Mouse (Mus musculus) brain, embryonic 14.5 days (tissue): ENCODE measurements around the gene H2-Aa.

Experiments used
- CTCF ChIP-seq: fragments of 200-500 bp; IDR thresholded peaks from 2 replicates; pipeline ENCODE4 v1.5.1; 2012; ENCODE audit warnings: inconsistent platforms, mild to moderate bottlenecking, moderate library complexity, borderline replicate concordance; ENCODE audit not compliant: insufficient read depth, insufficient read length; ENCODE audit errors: extremely low read depth
- POLR2A ChIP-seq: fragments of 200-500 bp; IDR thresholded peaks from 2 replicates; pipeline ENCODE4 v1.6.1; 2012; ENCODE audit warnings: mild to moderate bottlenecking, inconsistent platforms, borderline replicate concordance; ENCODE audit not compliant: poor library complexity, insufficient read depth, insufficient read length, severe bottlenecking; ENCODE audit errors: extremely low read depth

GRCm38 (mm10) chr17:34295307-34295706, 7.7 kb upstream of the H2-Aa start:
- TF ChIP-seq CTCF (no peak), POLR2A (no peak)
